Mouse (Mus musculus) stomach, postnatal 0 days (tissue): ENCODE measurements at regions not wholly inside any gene's neighbourhood (a gene's known extent, or its start where the extent isn't known, plus 50 kb on each side); places are given as distances from the start of the nearest gene placed in this dataset.

Experiments used
- ATAC-seq: fragments of 200-750 bp; cut with Nextera tagmentation; 2 replicates; pipeline ENCODE4 v1.8.0; 2017; ENCODE audit not compliant: low FRiP score, low TSS enrichment
- DNase-seq: peaks from one replicate; pipeline ENCODE4 v3.0.0-alpha.2; 2016; ENCODE audit warnings: low spot score
- H3K27ac ChIP-seq: fragments of 300-500 bp; sonication (generic); replicated peaks from 2 replicates; pipeline ENCODE4 v1.5.1; 2014; ENCODE audit warnings: mild to moderate bottlenecking, control low read depth
- H3K27me3 ChIP-seq: fragments of 300-500 bp; sonication (generic); 2 replicates; pipeline ENCODE4 v1.6.1; 2014; ENCODE audit warnings: low read length; ENCODE audit not compliant: control insufficient read depth, insufficient read depth
- H3K36me3 ChIP-seq: fragments of 300-500 bp; sonication (generic); 2 replicates; pipeline ENCODE4 v1.6.1; 2014; ENCODE audit warnings: low read length, mixed read lengths; ENCODE audit not compliant: control insufficient read depth, insufficient read depth
- H3K4me1 ChIP-seq: fragments of 300-500 bp; sonication (generic); replicated peaks from 2 replicates; pipeline ENCODE4 v1.6.1; 2014; ENCODE audit warnings: antibody characterized with exemption; ENCODE audit not compliant: control insufficient read depth, insufficient read depth
- H3K4me2 ChIP-seq: fragments of 300-500 bp; sonication (generic); replicated peaks from 2 replicates; pipeline ENCODE4 v1.6.1; 2014; ENCODE audit warnings: low read depth, mild to moderate bottlenecking, control low read depth, moderate library complexity
- H3K4me3 ChIP-seq: fragments of 300-500 bp; sonication (generic); 2 replicates; pipeline ENCODE4 v1.5.1; 2014; ENCODE audit warnings: low read depth, low read length, control low read depth
- H3K9ac ChIP-seq: fragments of 300-500 bp; sonication (generic); 2 replicates; pipeline ENCODE4 v1.6.1; 2014; ENCODE audit warnings: mild to moderate bottlenecking, low read length, control low read depth, mixed read lengths
- H3K9me3 ChIP-seq: fragments of 300-500 bp; sonication (generic); 2 replicates; pipeline ENCODE4 v1.6.1; 2016; ENCODE audit warnings: low read length; ENCODE audit not compliant: control insufficient read depth
- CTCF ChIP-seq: IDR thresholded peaks from 2 replicates; pipeline ENCODE4 v1.5.1; 2016; ENCODE audit warnings: antibody characterized with exemption, low read depth, mild to moderate bottlenecking, moderate library complexity
- EP300 ChIP-seq: optimal IDR thresholded peaks from 2 replicates; pipeline ENCODE3; 2016; ENCODE audit warnings: antibody characterized with exemption
- WGBS: fragments of 180-500 bp; shearing (Covaris S2); extraction: QIAGEN DNeasy Blood & Tissue Kit; methylation state at CpG from one replicate; pipeline ENCODE4 v1.1.7; 2014; 5-methylcytosine and 5-hydroxymethylcytosine counted together

DNA sequence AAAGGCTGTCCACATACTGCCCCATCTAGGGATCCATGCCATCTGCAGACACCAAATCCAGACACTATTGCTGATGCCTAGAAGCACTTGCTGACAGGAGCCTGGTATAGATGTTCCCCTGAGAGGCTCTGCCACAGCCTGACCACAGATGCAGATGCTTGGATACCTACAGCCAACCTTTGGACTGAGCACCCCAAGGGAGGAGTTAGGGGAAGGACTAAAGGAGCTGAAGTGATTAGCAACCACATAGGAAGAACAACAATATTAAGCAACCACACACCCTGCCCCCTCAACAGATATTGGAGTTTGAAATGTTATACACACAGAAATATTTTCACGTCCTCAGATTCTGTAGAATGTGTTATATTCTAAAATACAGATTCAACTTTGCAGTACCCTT lies 53.9 kb upstream of the Atxn7l3b start:
- no peaks in the 10 kb centered on the region for H3K27me3 ChIP-seq
- no peak overlapping the region for H3K27ac ChIP-seq
- DNase-seq (no peak), ATAC-seq (no peak)
- 83% methylated on average over 1 of the region's 1 CpGs for WGBS
- H3K36me3 ChIP-seq: no peaks in the 10 kb centered on the region
- no peaks in the 10 kb centered on the region for H3K9me3 ChIP-seq
- no peak overlapping the region for H3K9ac ChIP-seq
- H3K4me1 ChIP-seq: no peaks in the 10 kb centered on the region
- H3K4me2 ChIP-seq: no peak overlapping the region
- H3K4me3 ChIP-seq: no peak overlapping the region
- TF ChIP-seq EP300 (no peak), CTCF (no peak)
